Mouse (Mus musculus): ENCODE measurements around the gene Slc7a11. TPM values are rescaled to one million over a fixed set of nuclear protein-coding genes. Genes with fewer than 3 reads are reported as not detected.

Gene Slc7a11
- polyA plus RNA-seq, 1 experiment from 2014 or later, result 0.30 TPM

DNA sequence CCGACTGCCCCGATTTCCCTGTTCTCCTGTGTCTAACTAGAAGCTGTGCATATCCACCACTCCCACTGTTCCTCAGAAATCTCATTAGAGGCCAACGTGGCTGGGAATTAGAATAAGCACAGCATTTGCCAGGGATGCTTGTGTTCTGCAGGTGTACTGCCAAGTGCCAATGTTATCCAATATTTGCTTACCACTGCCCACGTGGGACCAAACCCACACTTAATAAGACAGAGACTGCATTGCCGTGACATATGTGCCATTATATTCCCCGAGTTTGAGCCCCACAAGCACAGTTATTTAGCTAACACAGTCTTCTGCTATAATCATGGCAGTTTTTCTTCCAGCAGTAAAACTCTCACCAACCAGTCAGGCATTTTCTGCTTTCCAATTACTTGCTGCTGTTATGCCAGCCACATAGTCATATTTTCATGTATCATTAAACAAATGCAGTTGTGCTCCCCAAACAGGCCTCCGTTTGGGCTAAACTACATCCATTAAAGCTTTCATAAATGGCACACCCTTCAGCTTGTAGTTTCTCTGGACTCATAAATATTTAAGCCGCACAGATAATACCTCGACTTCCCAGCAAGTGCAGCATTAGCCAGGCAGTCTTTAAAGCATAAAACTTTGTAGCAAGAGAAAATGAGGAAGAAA lies 407.4 kb downstream of the Slc7a11 start:
- H3K27me3 ChIP-seq (ENCODE audit: insufficient read depth, poor library complexity, severe bottlenecking), result no peaks in the 10 kb centered on the region
- H3K9me3 ChIP-seq, result no peaks in the 10 kb centered on the region
- H3K27ac ChIP-seq, result no peak overlapping the region
- 86% methylated on average over 9 of the region's 9 CpGs for WGBS
- H3K36me3 ChIP-seq, result no peaks in the 10 kb centered on the region
- no peaks in the 10 kb centered on the region for H3K4me1 ChIP-seq
- no peak overlapping the region for H3K4me3 ChIP-seq
- DNase-seq (ENCODE audit: low spot score), result no peak

DNA sequence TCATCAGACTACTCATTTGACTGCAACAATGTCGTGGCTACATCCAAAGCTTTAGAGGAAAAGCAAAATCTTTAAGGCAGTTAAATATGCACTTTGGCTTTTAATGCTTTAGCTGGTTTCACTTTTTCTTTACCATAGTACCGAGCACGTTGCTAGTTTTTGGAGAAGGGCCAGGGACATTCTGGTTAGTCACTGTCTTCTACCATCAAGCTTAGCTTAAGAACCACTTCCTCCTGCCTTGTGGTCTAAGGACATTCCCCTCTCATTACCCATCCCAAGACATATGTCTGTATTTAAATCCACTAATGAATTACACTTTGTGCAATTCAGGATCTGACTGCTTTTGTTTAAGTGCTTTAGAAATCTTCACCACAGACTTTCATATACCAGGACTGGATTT lies 410.1 kb downstream of the Slc7a11 start:
- H3K27me3 ChIP-seq (ENCODE audit: insufficient read depth, poor library complexity, severe bottlenecking), result no peaks in the 10 kb centered on the region
- 82% methylated on average over 3 of the region's 3 CpGs for WGBS
- no peaks in the 10 kb centered on the region for H3K4me1 ChIP-seq
- H3K9me3 ChIP-seq, result no peaks in the 10 kb centered on the region
- no peaks in the 10 kb centered on the region for H3K36me3 ChIP-seq
- no peak overlapping the region for H3K4me3 ChIP-seq
- DNase-seq (ENCODE audit: low spot score), result no peak
- no peak overlapping the region for H3K27ac ChIP-seq

DNA sequence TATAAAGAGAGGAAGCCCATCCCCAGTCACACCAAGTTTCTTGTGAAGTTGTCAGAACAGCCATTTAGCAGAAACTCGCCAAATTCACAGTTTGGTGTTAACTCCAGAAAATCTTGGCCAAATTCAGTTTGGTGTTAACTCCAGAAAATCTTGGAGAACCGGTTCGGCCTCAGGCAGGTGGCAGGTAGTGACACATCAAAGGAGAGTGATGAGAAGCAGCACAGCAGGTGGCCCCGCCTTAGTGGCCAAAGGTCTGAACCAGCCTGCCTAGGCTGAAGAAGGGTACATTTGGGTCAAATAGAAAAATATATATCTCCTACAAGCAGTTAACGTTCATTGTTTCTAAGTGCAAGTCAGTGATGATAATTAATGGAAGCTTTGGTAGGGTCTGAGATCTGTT lies 417.4 kb downstream of the Slc7a11 start:
- WGBS, result 41% methylated on average over 5 of the region's 5 CpGs

DNA sequence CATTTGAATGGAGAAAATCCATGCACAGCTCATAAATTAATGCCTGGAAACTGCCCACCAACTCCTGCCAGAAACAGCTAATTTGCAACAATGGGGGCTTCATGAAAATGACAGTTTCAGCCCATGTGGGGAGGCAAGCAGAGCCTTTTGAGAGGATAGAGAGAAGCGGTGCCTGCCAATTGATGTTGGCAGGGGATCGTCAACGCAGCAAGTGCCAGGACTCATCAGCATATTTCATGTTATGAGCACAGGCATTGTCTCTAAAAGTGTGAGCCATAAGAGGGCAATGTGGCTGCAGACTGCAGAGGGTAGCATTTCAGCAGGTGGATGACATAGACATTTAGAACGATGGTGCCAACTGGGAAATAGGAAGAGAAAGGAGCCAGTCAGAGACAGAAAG lies 429.0 kb downstream of the Slc7a11 start:
- H3K27ac ChIP-seq, result no peak overlapping the region
- no peak for DNase-seq (ENCODE audit: low spot score)
- 70% methylated on average over 4 of the region's 4 CpGs for WGBS

More for the DNA sequence above, 417.4 kb downstream of the Slc7a11 start:
- no peaks in the 10 kb centered on the region for H3K27me3 ChIP-seq (ENCODE audit: insufficient read depth, poor library complexity, severe bottlenecking)
- H3K4me1 ChIP-seq, result no peaks in the 10 kb centered on the region
- H3K36me3 ChIP-seq, result no peaks in the 10 kb centered on the region
- H3K4me3 ChIP-seq, result no peak overlapping the region
- DNase-seq (ENCODE audit: low spot score), result no peak
- no peaks in the 10 kb centered on the region for H3K9me3 ChIP-seq
- no peak overlapping the region for H3K27ac ChIP-seq

DNA sequence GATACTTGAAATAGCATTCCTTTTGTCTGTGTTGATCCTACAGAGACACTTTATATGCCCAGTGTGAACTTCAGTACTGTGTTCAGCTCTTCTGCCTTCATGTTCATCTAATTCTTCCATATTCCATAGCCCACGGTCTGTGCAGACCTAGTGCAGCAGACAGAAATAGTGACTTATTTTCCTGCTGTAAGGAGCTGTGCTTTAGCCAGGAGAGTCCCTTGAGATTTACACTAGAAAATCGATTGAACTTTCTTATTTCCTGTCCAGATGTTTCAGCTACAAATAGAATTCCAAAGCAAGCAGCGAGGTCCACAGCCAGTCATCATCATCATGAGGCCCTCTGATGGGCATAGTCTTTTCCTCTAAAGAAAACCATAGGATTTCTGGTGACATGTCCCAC lies 431.4 kb downstream of the Slc7a11 start:
- Histone ChIP-seq H3K4me3 (no peak overlapping the region), H3K27ac (no peak overlapping the region), H3K27me3 (ENCODE audit: insufficient read depth, poor library complexity, severe bottlenecking) (no peaks in the 10 kb centered on the region), H3K4me1 (no peaks in the 10 kb centered on the region), H3K36me3 (no peaks in the 10 kb centered on the region), H3K9me3 (no peaks in the 10 kb centered on the region)
- DNase-seq (ENCODE audit: low spot score), result no peak
- WGBS, result 63% methylated on average over 3 of the region's 3 CpGs

More for the DNA sequence above, 429.0 kb downstream of the Slc7a11 start:
- Histone ChIP-seq H3K36me3 (no peaks in the 10 kb centered on the region), H3K9me3 (no peaks in the 10 kb centered on the region), H3K27me3 (ENCODE audit: insufficient read depth, poor library complexity, severe bottlenecking) (no peaks in the 10 kb centered on the region), H3K4me3 (no peak overlapping the region), H3K4me1 (no peaks in the 10 kb centered on the region)

DNA sequence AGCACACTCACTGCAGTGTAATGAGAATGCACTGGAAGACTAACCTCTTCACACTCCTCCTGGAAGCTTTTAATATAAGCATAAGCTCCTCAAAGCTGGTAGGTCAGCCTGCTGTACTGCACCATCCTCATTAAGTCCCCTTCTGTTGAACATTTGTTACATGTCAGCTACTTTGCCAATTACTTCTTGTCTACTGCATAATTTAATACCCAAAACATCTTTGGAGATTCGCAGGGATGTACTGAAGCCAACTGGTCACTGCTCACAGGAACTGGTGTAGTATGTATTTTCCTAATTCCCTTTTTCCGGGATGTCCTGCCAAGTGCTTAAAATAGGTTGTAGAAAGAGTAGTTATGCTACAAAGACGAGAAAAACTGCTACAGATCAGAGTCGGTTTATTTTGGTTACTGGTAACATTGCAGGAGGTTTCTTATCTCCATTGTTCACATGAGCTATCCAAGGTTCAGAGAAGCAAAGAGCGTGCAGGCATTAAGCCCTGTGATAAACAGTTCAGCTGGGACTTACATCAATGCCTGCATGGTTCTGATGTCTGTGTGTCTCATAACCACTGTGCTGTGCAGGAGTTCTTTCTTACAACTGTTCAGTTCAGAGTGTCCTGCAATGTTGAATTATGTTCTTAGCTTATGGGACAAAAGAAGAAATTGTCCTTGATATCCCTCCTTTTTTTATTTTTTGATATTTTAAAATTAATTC lies 439.3 kb downstream of the Slc7a11 start:
- H3K27me3 ChIP-seq (ENCODE audit: insufficient read depth, poor library complexity, severe bottlenecking), result no peaks in the 10 kb centered on the region
- H3K4me1 ChIP-seq, result 0 out of 2 replicates have a peak, but pooled peaks cover 12% of the 10 kb centered on the region
- WGBS, result 33% methylated on average over 5 of the region's 5 CpGs
- no peak overlapping the region for H3K4me3 ChIP-seq
- no peak for DNase-seq (ENCODE audit: low spot score)
- no peaks in the 10 kb centered on the region for H3K36me3 ChIP-seq
- no peaks in the 10 kb centered on the region for H3K9me3 ChIP-seq
- no peak overlapping the region for H3K27ac ChIP-seq

DNA sequence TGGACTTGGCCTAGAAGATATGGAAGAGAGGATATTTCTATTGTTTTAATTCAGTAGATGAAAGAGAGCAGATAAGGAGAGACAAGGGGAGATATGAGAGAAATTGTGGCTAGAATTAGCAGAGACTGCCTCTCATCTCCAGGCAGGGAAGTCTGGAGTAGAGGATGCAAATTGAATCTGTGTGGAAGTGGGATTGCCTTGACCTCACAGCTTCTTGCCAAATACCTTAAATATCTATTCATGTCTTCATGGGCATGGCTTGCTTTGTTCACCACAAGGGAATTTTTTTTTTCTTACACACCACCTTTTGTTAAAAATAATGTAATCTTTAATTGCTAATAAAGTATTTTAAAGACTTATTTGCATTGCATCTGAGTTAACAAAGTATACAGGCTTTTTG lies 441.3 kb downstream of the Slc7a11 start:
- Histone ChIP-seq H3K9me3 (no peaks in the 10 kb centered on the region), H3K27ac (no peak overlapping the region), H3K4me3 (no peak overlapping the region), H3K4me1 (0 out of 2 replicates have a peak, but pooled peaks cover 12% of the 10 kb centered on the region), H3K36me3 (no peaks in the 10 kb centered on the region), H3K27me3 (ENCODE audit: insufficient read depth, poor library complexity, severe bottlenecking) (no peaks in the 10 kb centered on the region)
- DNase-seq (ENCODE audit: low spot score), result no peak

DNA sequence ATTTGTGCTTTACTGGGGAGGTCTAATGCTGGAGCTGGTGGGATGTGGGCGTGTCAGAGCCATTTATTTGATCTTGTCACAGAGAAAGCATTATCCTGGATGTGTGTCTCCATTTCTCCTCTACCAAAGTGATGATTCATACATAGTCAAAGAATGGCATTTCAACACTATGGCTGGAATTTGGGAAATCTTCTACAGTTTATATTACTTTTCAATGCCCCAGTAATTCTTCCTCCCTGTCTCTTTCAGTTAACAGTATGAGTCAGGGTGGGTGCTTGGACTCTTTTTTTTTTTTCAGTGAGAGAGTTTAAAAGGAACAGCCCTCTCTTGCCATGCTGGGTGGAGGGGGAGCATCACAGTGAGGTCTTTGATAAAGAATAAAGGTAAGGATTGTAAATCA lies 441.8 kb downstream of the Slc7a11 start:
- H3K4me1 ChIP-seq, result 0 out of 2 replicates have a peak, but pooled peaks cover 12% of the 10 kb centered on the region
- H3K36me3 ChIP-seq, result no peaks in the 10 kb centered on the region
- no peak overlapping the region for H3K4me3 ChIP-seq
- H3K9me3 ChIP-seq, result no peaks in the 10 kb centered on the region
- H3K27me3 ChIP-seq (ENCODE audit: insufficient read depth, poor library complexity, severe bottlenecking), result no peaks in the 10 kb centered on the region
- no peak for DNase-seq (ENCODE audit: low spot score)
- H3K27ac ChIP-seq, result no peak overlapping the region
- WGBS, result 51% methylated on average over 1 of the region's 1 CpGs

DNA sequence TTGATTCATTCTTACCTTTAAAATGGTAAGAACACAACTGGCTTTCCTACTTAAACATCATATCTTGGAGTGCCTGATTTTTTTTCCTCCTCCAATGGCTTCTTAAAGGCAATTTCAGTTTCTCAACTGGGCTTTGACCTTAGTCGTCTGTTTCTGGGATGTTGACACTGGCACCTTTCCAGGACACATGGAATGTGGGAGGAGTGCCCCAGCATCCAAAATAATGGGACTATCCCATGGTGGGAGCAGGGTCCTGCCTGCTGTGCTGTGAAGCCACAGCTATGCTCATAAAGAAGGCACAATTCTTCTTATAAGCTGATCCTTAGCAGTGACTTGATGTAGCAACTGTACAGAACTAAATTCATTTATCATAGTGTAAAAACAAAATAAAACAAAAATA lies 450.5 kb downstream of the Slc7a11 start:
- H3K4me1 ChIP-seq, result no peaks in the 10 kb centered on the region
- H3K9me3 ChIP-seq, result no peaks in the 10 kb centered on the region
- H3K27me3 ChIP-seq (ENCODE audit: insufficient read depth, poor library complexity, severe bottlenecking), result no peaks in the 10 kb centered on the region
- H3K27ac ChIP-seq, result no peak overlapping the region
- H3K36me3 ChIP-seq, result no peaks in the 10 kb centered on the region
- H3K4me3 ChIP-seq, result no peak overlapping the region
- 17% methylated on average over 1 of the region's 1 CpGs for WGBS
- no peak for DNase-seq (ENCODE audit: low spot score)

DNA sequence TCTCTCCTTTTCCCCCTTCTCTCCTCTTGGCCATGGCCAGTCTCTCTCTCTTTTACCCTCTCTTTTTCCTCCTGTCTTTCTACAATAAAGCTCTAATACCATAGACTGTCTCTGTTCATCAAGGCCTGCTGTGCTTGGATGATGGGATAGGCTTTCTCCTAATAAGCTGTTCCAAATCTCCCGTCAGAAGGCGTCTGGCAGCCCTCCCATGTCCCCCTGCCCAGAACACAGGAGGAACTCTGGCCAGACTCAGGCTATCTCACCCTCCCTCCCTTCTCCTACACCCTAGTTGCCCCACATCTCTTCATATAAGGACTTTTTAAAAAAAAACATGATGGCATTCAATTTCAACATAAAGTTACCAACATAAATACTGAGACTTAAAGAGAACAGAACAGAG lies 456.2 kb downstream of the Slc7a11 start:
- no peaks in the 10 kb centered on the region for H3K4me1 ChIP-seq
- no peak overlapping the region for H3K27ac ChIP-seq
- no peak overlapping the region for H3K4me3 ChIP-seq
- H3K27me3 ChIP-seq (ENCODE audit: insufficient read depth, poor library complexity, severe bottlenecking), result no peaks in the 10 kb centered on the region
- 65% methylated on average over 2 of the region's 2 CpGs for WGBS
- DNase-seq (ENCODE audit: low spot score), result no peak
- no peaks in the 10 kb centered on the region for H3K36me3 ChIP-seq
- no peaks in the 10 kb centered on the region for H3K9me3 ChIP-seq

DNA sequence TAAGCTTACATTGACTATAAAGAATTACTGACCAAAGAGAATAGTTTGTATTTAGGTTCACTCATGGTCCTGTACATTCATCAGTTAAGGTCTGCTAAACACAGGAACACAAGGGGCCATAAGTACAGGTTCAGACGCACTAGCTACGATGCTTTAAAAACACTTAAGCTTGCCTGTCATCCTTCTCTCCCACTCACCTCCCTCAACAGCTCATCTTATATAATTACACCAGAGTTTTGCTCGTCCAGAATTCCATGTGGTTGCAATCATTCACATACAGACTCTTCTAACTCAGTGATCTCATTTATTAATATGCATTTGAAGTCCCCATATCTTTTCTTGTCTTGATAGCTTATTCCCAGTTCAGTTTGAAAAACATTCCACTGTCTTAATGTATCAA lies 458.6 kb downstream of the Slc7a11 start:
- WGBS, result 59% methylated on average over 3 of the region's 3 CpGs
- DNase-seq (ENCODE audit: low spot score), result no peak
- no peaks in the 10 kb centered on the region for H3K27me3 ChIP-seq (ENCODE audit: insufficient read depth, poor library complexity, severe bottlenecking)
- H3K36me3 ChIP-seq, result no peaks in the 10 kb centered on the region
- H3K4me3 ChIP-seq, result no peak overlapping the region
- no peaks in the 10 kb centered on the region for H3K9me3 ChIP-seq
- no peaks in the 10 kb centered on the region for H3K4me1 ChIP-seq
- H3K27ac ChIP-seq, result no peak overlapping the region

DNA sequence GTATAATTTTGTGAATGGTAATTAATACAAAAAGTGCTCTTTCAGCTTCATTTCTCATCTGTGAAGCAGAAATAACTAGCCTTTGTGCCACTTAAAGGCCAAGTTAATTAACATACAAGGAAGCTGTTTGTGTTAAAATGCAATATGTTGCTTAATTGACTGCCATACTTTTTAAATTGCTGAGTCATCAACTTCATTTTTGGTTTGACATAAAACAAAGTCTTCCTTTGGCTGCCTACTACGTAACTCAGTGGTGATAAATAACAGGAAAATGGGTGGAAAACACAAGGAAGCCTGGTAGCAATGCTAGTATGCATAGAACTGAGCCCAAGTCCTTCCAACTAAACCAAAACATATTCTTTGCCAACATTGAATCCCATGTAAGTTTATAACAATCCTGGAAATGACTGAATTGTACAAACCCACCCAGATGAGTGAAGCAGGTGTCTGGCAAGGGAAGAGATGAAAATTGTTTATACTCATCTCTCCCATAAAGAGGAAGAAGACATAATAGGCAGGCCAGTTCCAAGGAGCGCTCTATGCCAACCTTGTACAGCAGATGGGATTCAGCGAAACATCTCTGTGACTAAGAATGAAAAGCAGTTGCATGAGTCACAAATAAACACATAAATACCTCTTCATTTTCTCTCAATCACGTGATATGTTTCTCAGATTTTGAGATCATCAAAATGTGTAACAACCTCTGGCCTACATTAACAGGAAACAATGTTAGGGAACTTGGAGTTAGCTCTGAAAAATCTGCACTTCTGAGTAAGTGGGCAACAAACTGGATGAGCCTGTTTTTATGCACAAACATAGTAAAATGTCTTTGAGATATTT lies 459.8 kb downstream of the Slc7a11 start:
- no peaks in the 10 kb centered on the region for H3K4me1 ChIP-seq
- H3K27ac ChIP-seq, result no peak overlapping the region
- no peak for DNase-seq (ENCODE audit: low spot score)
- no peaks in the 10 kb centered on the region for H3K27me3 ChIP-seq (ENCODE audit: insufficient read depth, poor library complexity, severe bottlenecking)
- WGBS, result 83% methylated on average over 4 of the region's 4 CpGs
- H3K36me3 ChIP-seq, result no peaks in the 10 kb centered on the region
- H3K4me3 ChIP-seq, result no peak overlapping the region
- no peaks in the 10 kb centered on the region for H3K9me3 ChIP-seq

DNA sequence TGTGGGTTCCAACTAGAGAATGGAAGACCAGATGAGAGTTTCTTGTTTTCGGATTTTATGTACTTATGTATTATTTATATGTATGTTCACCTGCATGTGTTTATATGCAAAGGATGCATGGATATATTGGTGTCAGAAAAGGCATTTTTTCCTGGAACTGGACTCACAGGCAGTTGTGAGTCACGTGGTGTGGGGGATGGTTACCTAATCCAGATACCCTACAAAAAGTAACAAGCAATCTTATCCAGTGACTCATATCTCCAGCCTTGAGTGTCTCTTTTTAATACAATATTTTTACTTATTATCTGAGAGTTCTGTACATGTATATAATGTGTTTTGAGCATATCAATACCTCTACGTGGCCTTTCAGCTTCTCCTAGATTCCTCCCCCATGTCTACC lies 469.4 kb downstream of the Slc7a11 start:
- DNase-seq (ENCODE audit: low spot score), result no peak
- WGBS, result 85% methylated on average over 3 of the region's 3 CpGs
- Histone ChIP-seq H3K4me3 (no peak overlapping the region), H3K36me3 (no peaks in the 10 kb centered on the region), H3K27me3 (ENCODE audit: insufficient read depth, poor library complexity, severe bottlenecking) (no peaks in the 10 kb centered on the region), H3K27ac (no peak overlapping the region), H3K4me1 (no peaks in the 10 kb centered on the region), H3K9me3 (no peaks in the 10 kb centered on the region)
